Mouse (Mus musculus) spleen, adult 2 months (tissue): Measurements from ENCODE around the gene Zbtb34.

Experiments
- CTCF ChIP-seq: fragments of 200-500 bp; IDR thresholded peaks from 2 replicates; pipeline ENCODE4 v1.5.1; 2011; ENCODE audit warnings: mild to moderate bottlenecking, inconsistent platforms; ENCODE audit not compliant: insufficient read depth, insufficient read length, insufficient replicate concordance; ENCODE audit errors: extremely low read depth
- POLR2A ChIP-seq: fragments of 200-500 bp; IDR thresholded peaks from 2 replicates; pipeline ENCODE4 v1.6.1; 2011; ENCODE audit warnings: low read depth, low read length, inconsistent platforms

- no peak for TF ChIP-seq CTCF
- TF ChIP-seq POLR2A: no peak
These were observed 9.8 kb upstream of the Zbtb34 start for GRCm38 (mm10) chr2:33440893-33441292.
